Mouse (Mus musculus) heart, embryonic 16.5 days (tissue): Measurements from ENCODE around the gene Pik3cg. TPM values are rescaled to one million over a fixed set of nuclear protein-coding genes. Genes with fewer than 3 reads are reported as not detected.

Experiments used
- ATAC-seq: fragments of 200-750 bp; cut with Nextera tagmentation; replicated peaks from 2 replicates; pipeline ENCODE4 v1.8.0; 2017; ENCODE audit warnings: moderate number of reproducible peaks; ENCODE audit not compliant: insufficient read depth, low FRiP score; ENCODE audit errors: extremely low read depth
- H3K27ac ChIP-seq: fragments of 300-500 bp; sonication (generic); 2 replicates; pipeline ENCODE4 v1.5.1; 2014; ENCODE audit warnings: mild to moderate bottlenecking, low read length, control low read depth, moderate library complexity
- H3K27me3 ChIP-seq: fragments of 300-500 bp; sonication (generic); 2 replicates; pipeline ENCODE4 v1.6.1; 2014; ENCODE audit warnings: low read length, mixed read lengths; ENCODE audit not compliant: control insufficient read depth, insufficient read depth
- H3K36me3 ChIP-seq: fragments of 300-500 bp; sonication (generic); 2 replicates; pipeline ENCODE4 v1.6.1; 2014; ENCODE audit not compliant: control insufficient read depth, insufficient read depth
- H3K4me1 ChIP-seq: fragments of 300-500 bp; sonication (generic); 2 replicates; pipeline ENCODE4 v1.6.1; 2014; ENCODE audit warnings: low read length, mixed read lengths; ENCODE audit not compliant: control insufficient read depth, insufficient read depth
- H3K4me2 ChIP-seq: fragments of 300-500 bp; sonication (generic); 2 replicates; pipeline ENCODE4 v1.6.1; 2014; ENCODE audit warnings: low read depth, mild to moderate bottlenecking, control low read depth, low read length
- H3K4me3 ChIP-seq: fragments of 300-500 bp; sonication (generic); 2 replicates; pipeline ENCODE4 v1.5.1; 2014; ENCODE audit warnings: mild to moderate bottlenecking, control low read depth, low read length
- H3K9ac ChIP-seq: fragments of 300-500 bp; sonication (generic); 2 replicates; pipeline ENCODE4 v1.6.1; 2014; ENCODE audit warnings: low read length, control low read depth
- H3K9me3 ChIP-seq: fragments of 300-500 bp; sonication (generic); replicated peaks from 2 replicates; pipeline ENCODE4 v1.6.1; 2016; ENCODE audit warnings: low read length; ENCODE audit not compliant: control insufficient read depth
- WGBS: fragments of 180-500 bp; shearing (Covaris S2); extraction: QIAGEN DNeasy Blood & Tissue Kit; methylation state at CpG from one replicate; pipeline ENCODE4 v1.1.7; 2014; 5-methylcytosine and 5-hydroxymethylcytosine counted together
- polyA plus RNA-seq: library from polyadenylated mRNA; unstranded; fragments of >200 nt; fragmentation: Nextera tagmentation; extraction: Ambion mirVana; gene quantifications from 2 replicates; pipeline ENCODE4 v1.2.1, GENCODE M21; 2015

Pik3cg gene
- polyA plus RNA-seq, 1 experiment from 2014 or later: 2.5 TPM

DNA sequence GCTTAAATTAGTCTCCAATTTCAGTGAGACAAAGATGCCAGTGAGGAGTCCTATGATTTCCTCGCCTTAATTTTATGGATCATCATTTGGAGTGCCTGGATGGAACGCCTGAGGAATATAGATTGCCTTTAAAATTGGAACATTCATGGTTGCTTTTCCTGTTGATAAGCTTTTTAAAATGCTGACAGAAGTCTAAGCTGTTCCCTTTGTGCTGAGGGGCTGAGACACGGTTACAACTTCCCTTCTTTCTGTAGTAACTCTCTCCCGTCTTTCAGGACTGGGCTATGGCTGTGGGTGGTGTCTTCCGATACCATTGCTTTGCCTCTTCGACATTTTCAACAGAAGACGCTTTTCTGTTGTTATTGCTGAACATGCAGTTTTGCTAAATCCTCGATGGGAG, 84.4 kb downstream of the Pik3cg start:
- Histone ChIP-seq H3K27ac (no peak overlapping the region), H3K9ac (no peak overlapping the region), H3K27me3 (no peaks in the 10 kb centered on the region), H3K36me3 (no peaks in the 10 kb centered on the region), H3K4me1 (0 out of 2 replicates have a peak, but pooled peaks cover 2% of the 10 kb centered on the region), H3K9me3 (no peaks in the 10 kb centered on the region), H3K4me3 (no peak overlapping the region), H3K4me2 (no peak overlapping the region)
- WGBS: 72% methylated on average over 8 of the region's 8 CpGs
- no peak for ATAC-seq

DNA sequence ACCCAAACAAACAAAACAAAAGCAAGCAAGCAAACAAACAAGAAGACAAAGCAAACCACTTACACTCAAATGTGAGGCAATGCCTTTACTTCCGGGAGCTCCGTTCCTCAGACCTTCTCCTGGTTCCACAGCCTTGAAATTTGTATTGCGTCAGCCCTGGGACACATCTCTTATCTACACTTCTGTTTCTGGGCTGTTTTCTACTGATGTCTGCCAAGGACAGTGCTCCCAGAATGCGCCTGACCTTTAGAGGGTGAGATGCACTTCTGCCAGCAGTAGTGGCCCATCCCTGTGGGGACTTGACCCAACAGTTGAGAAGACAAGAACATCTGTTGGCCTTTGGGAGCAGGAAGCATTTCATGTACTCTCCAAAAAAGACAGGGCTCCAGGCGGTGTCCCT, 84.9 kb downstream of the Pik3cg start:
- no peak overlapping the region for H3K27ac ChIP-seq
- no peaks in the 10 kb centered on the region for H3K36me3 ChIP-seq
- no peak overlapping the region for H3K4me2 ChIP-seq
- no peak overlapping the region for H3K4me3 ChIP-seq
- no peaks in the 10 kb centered on the region for H3K9me3 ChIP-seq
- WGBS: 47% methylated on average over 5 of the region's 5 CpGs
- 0 out of 2 replicates have a peak, but pooled peaks cover 2% of the 10 kb centered on the region for H3K4me1 ChIP-seq
- no peaks in the 10 kb centered on the region for H3K27me3 ChIP-seq
- no peak overlapping the region for H3K9ac ChIP-seq
- no peak for ATAC-seq

Other genes starting within 250 kb of the Pik3cg start
- 9.4 and 10.2 TPM in 2 replicates for gene Prkar2b, start 147.4 kb downstream of the Pik3cg start, polyA plus RNA-seq
- gene Ccdc71l, start 170.0 kb upstream of the Pik3cg start, polyA plus RNA-seq: 1.5 and 1.8 TPM in 2 replicates